Mouse (Mus musculus) hindbrain, embryonic 15.5 days (tissue): Measurements from ENCODE around the gene Cyp3a41a. TPM values are rescaled to one million over a fixed set of nuclear protein-coding genes. Genes with fewer than 3 reads are reported as not detected.
"Not testable (repeated sequence)": the region's sequence is repeated elsewhere in the genome, so short reads cannot be mapped to it uniquely, and the experiment has no call there.

Experiments used
- ATAC-seq: fragments of 200-750 bp; cut with Nextera tagmentation; 2 replicates; pipeline ENCODE4 v1.8.0; 2017; ENCODE audit warnings: low read depth, moderate number of reproducible peaks, moderate TSS enrichment; ENCODE audit not compliant: low FRiP score
- H3K27ac ChIP-seq: fragments of 300-500 bp; sonication (generic); replicated peaks from 2 replicates; pipeline ENCODE4 v1.5.1; 2015; ENCODE audit warnings: mild to moderate bottlenecking, inconsistent platforms
- H3K27me3 ChIP-seq: fragments of 300-500 bp; sonication (generic); 2 replicates; pipeline ENCODE4 v1.6.1; 2015; ENCODE audit warnings: control low read depth, inconsistent platforms
- H3K36me3 ChIP-seq: fragments of 300-500 bp; sonication (generic); 2 replicates; pipeline ENCODE4 v1.6.1; 2015; ENCODE audit warnings: control low read depth, inconsistent platforms
- H3K4me1 ChIP-seq: fragments of 300-500 bp; sonication (generic); replicated peaks from 2 replicates; pipeline ENCODE4 v1.6.1; 2015; ENCODE audit warnings: control low read depth, inconsistent platforms
- H3K4me2 ChIP-seq: fragments of 300-500 bp; sonication (generic); 2 replicates; pipeline ENCODE4 v1.6.1; 2015; ENCODE audit warnings: moderate library complexity, mild to moderate bottlenecking, inconsistent platforms
- H3K4me3 ChIP-seq: fragments of 300-500 bp; sonication (generic); 2 replicates; pipeline ENCODE4 v1.5.1; 2015; ENCODE audit warnings: mild to moderate bottlenecking, inconsistent platforms
- H3K9ac ChIP-seq: fragments of 300-500 bp; sonication (generic); 2 replicates; pipeline ENCODE4 v1.6.1; 2015; ENCODE audit warnings: inconsistent platforms
- H3K9me3 ChIP-seq: fragments of 300-500 bp; sonication (generic); 2 replicates; pipeline ENCODE4 v1.6.1; 2016; ENCODE audit warnings: control low read depth, inconsistent platforms
- WGBS: fragments of 180-500 bp; shearing (Covaris S2); methylation state at CpG from one replicate; pipeline ENCODE4 v1.1.7; 2015; 5-methylcytosine and 5-hydroxymethylcytosine counted together
- polyA plus RNA-seq: library from polyadenylated mRNA; unstranded; fragments of >200 nt; fragmentation: Nextera tagmentation; extraction: Ambion mirVana; gene quantifications from 2 replicates; pipeline ENCODE4 v1.2.1, GENCODE M21; 2015

The Cyp3a41a gene
- polyA plus RNA-seq = not detected in 2 replicates

GRCm38 (mm10) chr5:145720036-145720435, at the start of gene Cyp3a41a:
Gene Cyp3a41a, minus strand, starts transcription at chr5:145720136.
- H3K4me1 ChIP-seq, ATAC-seq, H3K9me3 ChIP-seq, H3K4me2 ChIP-seq, H3K27ac ChIP-seq, H3K36me3 ChIP-seq, H3K27me3 ChIP-seq, H3K9ac ChIP-seq, H3K4me3 ChIP-seq: not testable (repeated sequence)
- 91% methylated on average over 1 of the region's 2 CpGs for WGBS

GRCm38 (mm10) chr5:145737512-145737911, 17.6 kb upstream of the Cyp3a41a start:
- H3K4me2 ChIP-seq, H3K4me1 ChIP-seq, H3K27me3 ChIP-seq, H3K4me3 ChIP-seq, H3K36me3 ChIP-seq, ATAC-seq, H3K27ac ChIP-seq, H3K9ac ChIP-seq: not testable (repeated sequence)
- H3K9me3 ChIP-seq = 0 out of 2 replicates have a peak, but pooled peaks cover 10% of the 10 kb centered on the region
- 75% methylated on average over 3 of the region's 3 CpGs for WGBS

GRCm38 (mm10) chr5:145714296-145714695, 5.6 kb downstream of the Cyp3a41a start:
- WGBS = 29% methylated on average over 1 of the region's 1 CpGs
- H3K27ac ChIP-seq, H3K36me3 ChIP-seq, H3K4me3 ChIP-seq, H3K27me3 ChIP-seq, H3K4me1 ChIP-seq, H3K4me2 ChIP-seq, ATAC-seq, H3K9ac ChIP-seq, H3K9me3 ChIP-seq: not testable (repeated sequence)

GRCm38 (mm10) chr5:145707372-145707771, 12.6 kb downstream of the Cyp3a41a start:
- not testable (repeated sequence) for H3K4me3 ChIP-seq, ATAC-seq, H3K9ac ChIP-seq, H3K36me3 ChIP-seq, H3K27me3 ChIP-seq, H3K4me2 ChIP-seq, H3K27ac ChIP-seq, H3K9me3 ChIP-seq, H3K4me1 ChIP-seq
- WGBS = 74% methylated on average over 2 of the region's 2 CpGs

GRCm38 (mm10) chr5:145662007-145662406, 57.9 kb downstream of the Cyp3a41a start:
- H3K27ac ChIP-seq = no peak overlapping the region
- no peak for ATAC-seq
- no peaks in the 10 kb centered on the region for H3K4me1 ChIP-seq
- H3K4me2 ChIP-seq = no peak overlapping the region
- H3K9me3 ChIP-seq = peaks cover 46% of the 10 kb centered on the region
- no peak overlapping the region for H3K9ac ChIP-seq
- H3K27me3 ChIP-seq = no peaks in the 10 kb centered on the region
- WGBS = 89% methylated on average over 7 of the region's 7 CpGs
- H3K36me3 ChIP-seq = no peaks in the 10 kb centered on the region
- no peak overlapping the region for H3K4me3 ChIP-seq

GRCm38 (mm10) chr5:145647779-145648178, 72.2 kb downstream of the Cyp3a41a start:
- H3K9me3 ChIP-seq = peaks cover 40% of the 10 kb centered on the region

More at GRCm38 (mm10) chr5:145647779-145648178, 72.2 kb downstream of the Cyp3a41a start:
- no peak overlapping the region for H3K4me3 ChIP-seq
- no peak overlapping the region for H3K4me2 ChIP-seq
- H3K27ac ChIP-seq = no peak overlapping the region
- H3K9ac ChIP-seq = no peak overlapping the region
- 81% methylated on average over 4 of the region's 4 CpGs for WGBS
- H3K36me3 ChIP-seq = no peaks in the 10 kb centered on the region
- no peaks in the 10 kb centered on the region for H3K27me3 ChIP-seq
- no peaks in the 10 kb centered on the region for H3K4me1 ChIP-seq
- ATAC-seq = no peak

Other genes starting within 250 kb of the Cyp3a41a start
- gene Cyp3a41b, start 135.4 kb downstream of the Cyp3a41a start, polyA plus RNA-seq = not detected in 2 replicates
- not detected in 2 replicates for gene Cyp3a44, start 85.7 kb upstream of the Cyp3a41a start, polyA plus RNA-seq
- not detected in 2 replicates for gene Cyp3a11, start 159.8 kb upstream of the Cyp3a41a start, polyA plus RNA-seq